In genomic region chr2:60054808-60055535, GRCm38 (mm10) we compare ENCODE assay signal across 16 mouse cellular contexts.
DNase-seq lines count a peak whose midpoint lies in the region; ATAC-seq and TF ChIP-seq lines count a peak whose summit lies in the region.
"Had no signal": no experiment of that assay in that cellular context is flagged by ENCODE, and none has a peak within 500 bp of the region (broad histone marks: within the 10 kb centered on the region; RNA-seq: fewer than 3 reads in every experiment).

No protein-coding gene starts in this region.

- WGBS in heart, embryonic 10.5 days, result 72% methylated on average over 10 of the region's 10 CpGs
- 86% methylated on average over 10 of the region's 10 CpGs for WGBS in midbrain, embryonic 10.5 days
- 79% methylated on average over 10 of the region's 10 CpGs for WGBS in midbrain, embryonic 15.5 days
- 57% methylated on average over 10 of the region's 10 CpGs for WGBS in stomach, postnatal 0 days

- H3K9me3 ChIP-seq in heart, embryonic 10.5 days, result no peaks in the 10 kb centered on the region
- H3K9me3 ChIP-seq in midbrain, embryonic 10.5 days (replicated peaks), result no peaks in the 10 kb centered on the region
- no peaks in the 10 kb centered on the region for H3K9me3 ChIP-seq in midbrain, embryonic 15.5 days
- H3K9me3 ChIP-seq in stomach, postnatal 0 days (ENCODE audit: control insufficient read depth, low read length), result no peaks in the 10 kb centered on the region
- H3K9me3 ChIP-seq: embryonic facial prominence, embryonic 13.5 days; forebrain, embryonic 12.5 days; hindbrain, embryonic 13.5 days had no signal

- H3K4me1 ChIP-seq in heart, embryonic 10.5 days, result peaks cover 37% of the 10 kb centered on the region
- H3K4me1 ChIP-seq in midbrain, embryonic 10.5 days, result peaks cover 36% of the 10 kb centered on the region
- H3K4me1 ChIP-seq in midbrain, embryonic 15.5 days, result peaks cover 16% of the 10 kb centered on the region; the same call in 1 of the 2 replicates
- no peaks in the 10 kb centered on the region for H3K4me1 ChIP-seq in stomach, postnatal 0 days (replicated peaks; ENCODE audit: control insufficient read depth, insufficient read depth)

- no peak for ATAC-seq in midbrain, embryonic 15.5 days (replicated peaks)
- ATAC-seq in stomach, postnatal 0 days (ENCODE audit: low FRiP score, low TSS enrichment), result 0 out of 2 replicates have a peak, but pooled peaks have one; percentile 32
- ATAC-seq: hindbrain, postnatal 0 days had no signal

- TF ChIP-seq EP300 in stomach, postnatal 0 days (optimal IDR thresholded peaks at IDR 0.05), result no peak

- no peak for DNase-seq in heart, embryonic 10.5 days (ENCODE audit: low spot score)
- DNase-seq in heart, postnatal 10 days, result no peak
- no peak for DNase-seq in midbrain, embryonic 10.5 days (ENCODE audit: low spot score)
- no peak for DNase-seq in stomach, postnatal 0 days (ENCODE audit: low spot score)
- DNase-seq in cerebellum, adult 8-10 months, result no peak
- DNase-seq: adrenal gland, adult 2 months; adrenal gland, postnatal 25 days; cerebellum, adult 11 months; cerebellum, adult 9-10 months; cerebellum, postnatal 25 days; heart, postnatal 14 days had no signal

- H3K4me2 ChIP-seq in midbrain, embryonic 15.5 days, result no peak overlapping the region
- H3K4me2 ChIP-seq in stomach, postnatal 0 days (replicated peaks; ENCODE audit: low read depth), result no peak overlapping the region
- H3K4me2 ChIP-seq: embryonic facial prominence, embryonic 13.5 days; forebrain, embryonic 12.5 days; hindbrain, embryonic 13.5 days had no signal

- H3K4me3 ChIP-seq in heart, embryonic 10.5 days, result no peak overlapping the region
- H3K4me3 ChIP-seq in midbrain, embryonic 10.5 days, result no peak overlapping the region
- H3K4me3 ChIP-seq in midbrain, embryonic 15.5 days, result no peak overlapping the region
- no peak overlapping the region for H3K4me3 ChIP-seq in stomach, postnatal 0 days (ENCODE audit: low read depth, low read length)
- H3K4me3 ChIP-seq: embryonic facial prominence, embryonic 13.5 days; forebrain, embryonic 12.5 days; hindbrain, embryonic 13.5 days had no signal

- no peaks in the 10 kb centered on the region for H3K27me3 ChIP-seq in heart, embryonic 10.5 days (ENCODE audit: insufficient read depth, poor library complexity, severe bottlenecking)
- no peaks in the 10 kb centered on the region for H3K27me3 ChIP-seq in midbrain, embryonic 10.5 days (ENCODE audit: low read depth, poor library complexity, severe bottlenecking)
- no peaks in the 10 kb centered on the region for H3K27me3 ChIP-seq in midbrain, embryonic 15.5 days (replicated peaks)
- H3K27me3 ChIP-seq in stomach, postnatal 0 days (ENCODE audit: control insufficient read depth, insufficient read depth, low read length), result no peaks in the 10 kb centered on the region
- H3K27me3 ChIP-seq: embryonic facial prominence, embryonic 13.5 days; forebrain, embryonic 12.5 days; hindbrain, embryonic 13.5 days had no signal

- H3K9ac ChIP-seq in midbrain, embryonic 15.5 days, result no peak overlapping the region
- no peak overlapping the region for H3K9ac ChIP-seq in stomach, postnatal 0 days (ENCODE audit: low read length)
- H3K9ac ChIP-seq: embryonic facial prominence, embryonic 13.5 days; forebrain, embryonic 12.5 days; hindbrain, embryonic 13.5 days had no signal

- H3K36me3 ChIP-seq in heart, embryonic 10.5 days, result no peaks in the 10 kb centered on the region
- H3K36me3 ChIP-seq in midbrain, embryonic 10.5 days, result 0 out of 2 replicates have a peak, but pooled peaks cover 3% of the 10 kb centered on the region
- H3K36me3 ChIP-seq in midbrain, embryonic 15.5 days (replicated peaks), result no peaks in the 10 kb centered on the region
- H3K36me3 ChIP-seq in stomach, postnatal 0 days (ENCODE audit: control insufficient read depth, insufficient read depth, low read length), result no peaks in the 10 kb centered on the region
- H3K36me3 ChIP-seq: embryonic facial prominence, embryonic 13.5 days; forebrain, embryonic 12.5 days had no signal

- peak overlapping the region; percentile 6; the same call in 1 of the 2 replicates for H3K27ac ChIP-seq in heart, embryonic 10.5 days
- H3K27ac ChIP-seq in midbrain, embryonic 10.5 days (replicated peaks), result 0 out of 2 replicates have a peak overlapping the region, but pooled peaks have one; percentile 40
- no peak overlapping the region for H3K27ac ChIP-seq in midbrain, embryonic 15.5 days
- no peak overlapping the region for H3K27ac ChIP-seq in stomach, postnatal 0 days (replicated peaks)
- H3K27ac ChIP-seq: embryonic facial prominence, embryonic 13.5 days; hindbrain, postnatal 0 days had no signal

- no peak for TF ChIP-seq CTCF in stomach, postnatal 0 days (IDR thresholded peaks at IDR 0.05; ENCODE audit: low read depth)

- intact Hi-C loops in heart, postnatal 10 days (cut with DNase I), result no loop called here

Comparison
In these comparisons a context has a peak if more than half of its experiments do, and no peak if none do; other contexts are left out.
1. H3K27ac ChIP-seq: peak in heart, embryonic 10.5 days (single experiment) and midbrain, embryonic 10.5 days (single experiment); none in midbrain, embryonic 15.5 days (single experiment) and stomach, postnatal 0 days (single experiment).